Mouse (Mus musculus): ENCODE measurements around the gene Ciapin1. TPM values are rescaled to one million over a fixed set of nuclear protein-coding genes. Genes with fewer than 3 reads are reported as not detected.

Gene Ciapin1
- total RNA-seq, 1 experiment from 2014 or later, result 24.1 TPM

- ATAC-seq (replicated peaks in 1 of 2; ENCODE audit: insufficient read depth in 1 of 2, low FRiP score in 2 of 2, low TSS enrichment in 1 of 2, low read depth in 1 of 2, poor library complexity in 2 of 2, severe bottlenecking in 2 of 2), result no peak
Measured at GRCm38 (mm10) chr8:94789256-94789955, 48.8 kb downstream of the Ciapin1 start.

GRCm38 (mm10) chr8:94787524-94788501 is 50.3 kb downstream of the Ciapin1 start:
- ATAC-seq (replicated peaks in 1 of 2; ENCODE audit: insufficient read depth in 1 of 2, low FRiP score in 2 of 2, low TSS enrichment in 1 of 2, low read depth in 1 of 2, poor library complexity in 2 of 2, severe bottlenecking in 2 of 2), result peak in 1 of 2 experiments; percentile 30; a peak in 1 of 4 replicates

- ATAC-seq (replicated peaks in 1 of 2; ENCODE audit: insufficient read depth in 1 of 2, low FRiP score in 2 of 2, low TSS enrichment in 1 of 2, low read depth in 1 of 2, poor library complexity in 2 of 2, severe bottlenecking in 2 of 2), result no peak
Measured at GRCm38 (mm10) chr8:94785995-94786595, 52.1 kb downstream of the Ciapin1 start.

GRCm38 (mm10) chr8:94785247-94785985 is 52.7 kb downstream of the Ciapin1 start:
- peak; percentile 55 to 75; a peak in 3 of 4 replicates for ATAC-seq (replicated peaks in 1 of 2; ENCODE audit: insufficient read depth in 1 of 2, low FRiP score in 2 of 2, low TSS enrichment in 1 of 2, low read depth in 1 of 2, poor library complexity in 2 of 2, severe bottlenecking in 2 of 2)

GRCm38 (mm10) chr8:94783890-94784289 is 54.3 kb downstream of the Ciapin1 start:
- no peak for ATAC-seq (replicated peaks in 1 of 2; ENCODE audit: insufficient read depth in 1 of 2, low FRiP score in 2 of 2, low TSS enrichment in 1 of 2, low read depth in 1 of 2, poor library complexity in 2 of 2, severe bottlenecking in 2 of 2)

GRCm38 (mm10) chr8:94781838-94782235 is 56.3 kb downstream of the Ciapin1 start:
- no peak for ATAC-seq (replicated peaks in 1 of 2; ENCODE audit: insufficient read depth in 1 of 2, low FRiP score in 2 of 2, low TSS enrichment in 1 of 2, low read depth in 1 of 2, poor library complexity in 2 of 2, severe bottlenecking in 2 of 2)

GRCm38 (mm10) chr8:94781155-94781837 is 56.9 kb downstream of the Ciapin1 start:
- ATAC-seq (replicated peaks in 1 of 2; ENCODE audit: insufficient read depth in 1 of 2, low FRiP score in 2 of 2, low TSS enrichment in 1 of 2, low read depth in 1 of 2, poor library complexity in 2 of 2, severe bottlenecking in 2 of 2), result no peak

GRCm38 (mm10) chr8:94780491-94781154 is 57.5 kb downstream of the Ciapin1 start:
- no peak for ATAC-seq (replicated peaks in 1 of 2; ENCODE audit: insufficient read depth in 1 of 2, low FRiP score in 2 of 2, low TSS enrichment in 1 of 2, low read depth in 1 of 2, poor library complexity in 2 of 2, severe bottlenecking in 2 of 2)

GRCm38 (mm10) chr8:94779534-94780294 is 58.4 kb downstream of the Ciapin1 start:
- no peak for ATAC-seq (replicated peaks in 1 of 2; ENCODE audit: insufficient read depth in 1 of 2, low FRiP score in 2 of 2, low TSS enrichment in 1 of 2, low read depth in 1 of 2, poor library complexity in 2 of 2, severe bottlenecking in 2 of 2)

- peak; percentile 88 to 92 for ATAC-seq (replicated peaks in 1 of 2; ENCODE audit: insufficient read depth in 1 of 2, low FRiP score in 2 of 2, low TSS enrichment in 1 of 2, low read depth in 1 of 2, poor library complexity in 2 of 2, severe bottlenecking in 2 of 2)
Measured at GRCm38 (mm10) chr8:94778895-94779533, 59.1 kb downstream of the Ciapin1 start.

GRCm38 (mm10) chr8:94778473-94778872 is 59.7 kb downstream of the Ciapin1 start:
- peak in 1 of 2 experiments; percentile 33; a peak in 2 of 4 replicates for ATAC-seq (replicated peaks in 1 of 2; ENCODE audit: insufficient read depth in 1 of 2, low FRiP score in 2 of 2, low TSS enrichment in 1 of 2, low read depth in 1 of 2, poor library complexity in 2 of 2, severe bottlenecking in 2 of 2)

GRCm38 (mm10) chr8:94778036-94778435 is 60.1 kb downstream of the Ciapin1 start:
- no peak for ATAC-seq (replicated peaks in 1 of 2; ENCODE audit: insufficient read depth in 1 of 2, low FRiP score in 2 of 2, low TSS enrichment in 1 of 2, low read depth in 1 of 2, poor library complexity in 2 of 2, severe bottlenecking in 2 of 2)

GRCm38 (mm10) chr8:94776346-94776745 is 61.8 kb downstream of the Ciapin1 start:
- no peak for ATAC-seq (replicated peaks in 1 of 2; ENCODE audit: insufficient read depth in 1 of 2, low FRiP score in 2 of 2, low TSS enrichment in 1 of 2, low read depth in 1 of 2, poor library complexity in 2 of 2, severe bottlenecking in 2 of 2)

- no peak for ATAC-seq (replicated peaks in 1 of 2; ENCODE audit: insufficient read depth in 1 of 2, low FRiP score in 2 of 2, low TSS enrichment in 1 of 2, low read depth in 1 of 2, poor library complexity in 2 of 2, severe bottlenecking in 2 of 2)
Measured at GRCm38 (mm10) chr8:94774601-94775000, 63.6 kb downstream of the Ciapin1 start.

- no peak for ATAC-seq (replicated peaks in 1 of 2; ENCODE audit: insufficient read depth in 1 of 2, low FRiP score in 2 of 2, low TSS enrichment in 1 of 2, low read depth in 1 of 2, poor library complexity in 2 of 2, severe bottlenecking in 2 of 2)
Measured at GRCm38 (mm10) chr8:94773700-94774171, 64.4 kb downstream of the Ciapin1 start.
